Mouse (Mus musculus) liver, embryonic 14.5 days (tissue): ENCODE data around the gene St14.

Experiments
- CTCF ChIP-seq: IDR thresholded peaks from 2 replicates; pipeline ENCODE4 v1.5.1; 2016; ENCODE audit warnings: antibody characterized with exemption, low read depth, control low read depth
- EP300 ChIP-seq: IDR thresholded peaks from 2 replicates; pipeline ENCODE4 v1.6.1; 2016; ENCODE audit warnings: antibody characterized with exemption, low read depth

GRCm38 (mm10) chr9:31130357-31131204 is 1.1 kb downstream of the St14 start:
- TF ChIP-seq EP300, result no peak
- TF ChIP-seq CTCF, result no peak
